Mouse (Mus musculus) urinary bladder, postnatal 14 days (tissue): ENCODE data around the gene Gzmm.
A peak's percentile ranks its signal among the peaks of the same experiment; 100 is the strongest.
"Not testable (repeated sequence)": the region's sequence is repeated elsewhere in the genome, so short reads cannot be mapped to it uniquely, and the experiment has no call there.

Experiments used
- DNase-seq: peaks from one replicate; pipeline ENCODE4 v3.0.0; 2021; ENCODE audit warnings: low spot score

Gzmm gene

DNA sequence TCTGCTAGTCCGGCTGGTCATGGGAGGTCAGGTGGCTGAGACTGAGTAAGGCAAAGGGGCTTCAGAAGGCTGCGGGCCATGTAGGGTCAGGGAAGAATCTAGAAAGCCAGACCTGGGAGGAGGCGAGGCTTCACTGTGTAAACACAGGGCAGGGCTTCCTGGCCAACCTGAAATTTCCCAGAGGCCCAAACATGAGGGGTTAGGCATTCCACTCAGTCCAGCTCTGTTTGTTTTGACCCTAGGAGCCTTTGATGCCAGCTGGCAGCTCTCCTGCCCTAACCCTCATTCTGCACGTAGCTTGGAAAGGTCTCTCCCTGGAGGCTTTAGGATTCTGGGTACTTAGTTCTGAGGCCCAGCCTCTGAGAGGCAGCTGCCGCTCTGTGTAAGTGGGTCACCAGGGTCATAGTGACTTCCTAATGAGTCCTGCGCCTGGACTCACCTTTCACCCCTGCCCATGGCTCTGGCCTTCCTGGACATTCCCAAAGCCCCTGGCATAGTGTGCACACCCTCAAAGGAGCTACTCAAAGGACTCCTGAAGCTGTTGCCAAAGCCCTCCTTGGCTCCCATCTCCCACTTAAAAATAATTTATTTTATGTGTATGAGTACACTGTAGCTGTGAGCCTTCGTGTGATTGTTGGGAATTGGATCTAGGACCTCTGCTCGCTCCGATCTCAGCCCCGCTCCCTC, 12.8 kb downstream of the Gzmm start:
- peak; percentile 61 for DNase-seq

GRCm38 (mm10) chr10:79702970-79703369, 14.2 kb downstream of the Gzmm start:
- not testable (repeated sequence) for DNase-seq

DNA sequence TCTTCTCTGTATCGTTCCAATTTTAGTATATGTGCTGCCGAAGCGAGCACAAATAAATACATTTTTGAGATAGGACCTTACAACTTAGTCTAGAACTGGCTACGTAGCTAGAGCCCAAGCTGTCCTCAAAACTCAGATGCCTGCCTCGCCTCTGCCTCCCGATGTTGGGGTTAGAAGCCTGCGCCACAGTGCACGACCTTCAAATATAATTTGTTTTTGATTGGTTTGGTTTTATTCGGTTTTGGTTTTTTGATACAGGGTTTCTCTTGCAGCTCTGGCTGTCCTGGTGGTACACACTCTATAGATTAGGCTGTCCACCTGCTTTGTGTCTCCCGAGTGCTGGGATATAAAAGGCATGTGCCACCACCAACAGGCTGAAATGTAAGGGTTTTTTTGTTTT, 14.7 kb downstream of the Gzmm start:
- no peak for DNase-seq

- peak; percentile 99 for DNase-seq
Measured at GRCm38 (mm10) chr10:79704065-79704969, 15.5 kb downstream of the Gzmm start, which contains the start of gene Bsg. Bsg (plus strand) TSS chr10:79704491.

DNA sequence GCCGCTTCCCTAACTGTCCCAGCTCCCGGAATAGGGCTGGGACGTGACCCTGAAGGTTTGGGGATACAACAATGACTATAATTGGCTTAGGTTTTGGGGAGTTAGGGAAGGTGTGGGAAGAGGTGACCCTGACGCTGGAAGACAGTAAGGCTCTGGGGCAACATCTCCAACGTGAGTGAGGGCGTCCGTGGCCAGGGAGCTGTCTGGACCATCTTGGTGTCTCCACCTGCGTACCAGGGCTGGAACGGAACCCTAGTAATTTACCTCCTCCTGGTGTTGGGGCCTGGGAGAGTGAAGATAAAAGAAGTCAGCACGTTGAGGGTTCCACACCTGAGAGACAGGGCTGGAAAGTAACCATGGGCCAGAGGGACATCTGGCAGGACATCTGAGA, 16.1 kb downstream of the Gzmm start:
- DNase-seq = no peak

DNA sequence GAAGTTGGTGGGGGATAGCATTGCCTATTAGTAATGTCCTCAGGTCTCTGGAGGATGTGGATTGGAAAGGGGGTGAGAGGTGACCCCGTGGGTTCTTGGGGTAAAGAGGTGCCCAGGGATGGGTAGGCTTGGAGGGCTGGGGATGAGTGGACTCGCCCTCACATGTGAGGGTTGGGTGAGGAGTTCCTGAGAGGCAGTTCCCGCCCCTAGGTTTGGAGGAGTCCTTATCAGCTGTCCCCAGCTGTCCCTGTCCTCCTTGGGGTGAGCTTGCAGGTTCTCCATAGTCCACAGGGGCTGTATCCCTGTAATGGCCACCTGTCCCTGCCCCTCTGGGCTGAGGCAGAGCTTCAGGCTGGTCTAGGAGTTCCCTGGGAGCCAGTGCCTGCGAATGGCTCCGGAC, 17.1 kb downstream of the Gzmm start:
- DNase-seq = no peak

DNA sequence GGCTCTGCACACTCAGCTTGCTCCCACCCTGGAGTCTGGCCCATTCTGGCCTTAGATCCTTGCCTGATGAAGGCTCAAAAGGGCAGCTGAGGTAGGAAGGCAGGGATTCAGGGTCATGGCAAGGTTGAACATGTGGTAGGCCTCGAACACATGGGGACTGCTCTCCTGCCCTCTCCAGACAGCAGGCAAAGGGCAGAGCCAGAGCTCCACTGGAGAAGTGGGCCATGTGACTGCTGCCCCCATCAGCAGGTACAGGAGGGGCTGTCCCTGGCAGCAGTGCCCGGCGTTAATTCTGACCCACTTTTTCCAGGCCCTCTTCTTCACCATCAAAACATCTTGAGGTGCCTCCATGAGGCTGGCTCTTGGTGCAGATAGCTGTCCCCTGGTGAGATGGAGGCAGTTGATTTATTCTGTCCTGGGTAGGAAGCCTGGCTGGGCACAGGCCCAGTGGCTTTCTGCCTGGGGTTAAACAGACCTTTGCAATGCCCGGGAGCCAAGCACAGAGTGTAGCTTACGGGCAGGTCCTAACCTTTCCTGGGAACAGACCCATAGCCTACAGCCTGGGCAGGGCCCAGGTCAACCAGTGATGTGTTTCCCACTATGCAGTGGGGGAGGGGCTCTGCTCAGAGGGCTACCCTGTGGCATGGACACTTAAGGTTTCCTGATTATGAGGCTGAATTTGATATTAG, 17.7 kb downstream of the Gzmm start:
- no peak for DNase-seq

GRCm38 (mm10) chr10:79707162-79707561, 18.3 kb downstream of the Gzmm start:
- DNase-seq = no peak

GRCm38 (mm10) chr10:79707759-79708158, 18.9 kb downstream of the Gzmm start:
- no peak for DNase-seq

DNA sequence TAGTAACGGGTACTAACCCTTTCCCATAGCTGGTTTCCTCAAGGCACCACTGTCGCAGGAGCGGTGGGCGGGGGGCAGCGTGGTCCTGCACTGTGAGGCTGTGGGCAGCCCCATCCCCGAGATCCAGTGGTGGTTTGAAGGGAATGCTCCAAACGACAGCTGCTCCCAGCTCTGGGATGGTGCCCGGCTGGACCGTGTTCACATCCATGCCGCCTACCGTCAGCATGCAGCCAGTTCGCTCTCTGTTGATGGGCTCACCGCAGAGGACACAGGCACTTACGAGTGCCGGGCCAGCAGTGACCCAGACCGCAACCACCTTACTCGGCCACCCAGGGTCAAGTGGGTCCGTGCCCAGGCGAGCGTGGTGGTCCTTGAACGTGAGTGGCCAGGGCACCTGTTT, 19.8 kb downstream of the Gzmm start:
- no peak for DNase-seq

DNA sequence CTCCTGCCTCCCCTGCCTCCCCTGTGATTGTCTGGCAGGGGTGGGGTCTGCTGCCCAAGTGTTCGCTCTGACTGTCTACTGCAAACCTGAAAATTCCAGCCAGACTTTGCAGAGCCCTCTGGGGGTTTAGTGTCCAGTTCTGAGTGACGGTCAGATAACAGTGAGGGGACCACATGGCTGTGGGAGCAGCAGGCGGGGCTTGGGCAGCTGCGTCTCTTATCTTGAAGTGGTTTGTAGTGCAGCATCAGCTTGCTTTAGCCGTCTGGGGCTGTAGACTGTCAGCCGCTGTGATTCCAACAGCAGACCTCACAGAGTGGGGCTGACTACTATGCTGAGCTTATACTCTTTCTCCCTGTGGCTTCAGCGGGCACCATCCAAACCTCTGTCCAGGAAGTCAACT, 20.5 kb downstream of the Gzmm start:
- no peak for DNase-seq

DNA sequence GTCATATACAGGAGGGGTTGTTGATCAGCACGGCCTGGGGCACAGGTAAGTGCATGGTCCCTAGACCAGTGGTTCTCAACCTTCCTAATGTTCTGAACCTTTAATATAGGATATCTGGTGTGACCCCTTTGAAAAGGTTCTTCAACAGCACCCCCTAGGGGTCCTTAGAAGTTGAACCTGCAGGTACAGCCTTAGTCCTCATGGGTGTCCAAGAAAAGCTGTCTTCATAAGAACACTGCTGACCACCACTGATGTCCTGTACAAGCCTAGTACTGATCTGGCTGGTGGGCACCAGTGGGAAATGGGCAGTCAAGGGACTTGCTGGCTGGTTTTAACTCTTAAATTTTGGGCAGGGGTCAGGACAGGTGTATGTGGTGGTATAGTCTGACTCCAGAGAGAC, 23.2 kb downstream of the Gzmm start:
- no peak for DNase-seq

DNA sequence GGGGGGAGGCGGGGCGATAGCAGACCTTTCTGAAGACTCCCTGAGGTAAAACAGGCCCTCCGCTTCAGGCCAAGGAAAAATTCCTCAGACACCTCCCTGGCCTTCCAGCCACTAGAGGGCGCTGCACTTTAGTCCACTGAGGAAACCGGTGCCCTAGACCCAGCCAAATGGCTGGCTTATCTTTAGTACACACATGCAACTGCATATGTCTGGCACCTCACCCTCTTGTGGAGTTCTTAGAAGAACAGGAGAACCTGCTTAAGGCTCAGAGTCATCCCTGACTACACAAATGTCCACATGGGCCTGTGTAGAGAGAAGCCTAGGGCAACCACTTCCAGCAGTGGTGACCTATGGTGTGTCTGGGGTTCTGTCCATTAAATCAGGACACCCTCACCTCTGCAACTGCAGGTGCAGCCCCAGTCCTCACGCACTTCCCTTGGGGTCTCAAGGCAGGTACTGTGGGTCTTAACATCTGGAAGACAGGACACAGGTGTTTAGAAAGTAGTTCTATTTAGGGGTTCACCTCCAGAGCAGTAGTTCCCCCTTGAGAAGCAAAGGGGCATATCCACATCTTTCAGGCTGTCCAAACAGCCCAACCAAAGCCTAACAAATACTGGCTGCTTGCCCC, 23.8 kb downstream of the Gzmm start:
- peak; percentile 83 for DNase-seq

DNA sequence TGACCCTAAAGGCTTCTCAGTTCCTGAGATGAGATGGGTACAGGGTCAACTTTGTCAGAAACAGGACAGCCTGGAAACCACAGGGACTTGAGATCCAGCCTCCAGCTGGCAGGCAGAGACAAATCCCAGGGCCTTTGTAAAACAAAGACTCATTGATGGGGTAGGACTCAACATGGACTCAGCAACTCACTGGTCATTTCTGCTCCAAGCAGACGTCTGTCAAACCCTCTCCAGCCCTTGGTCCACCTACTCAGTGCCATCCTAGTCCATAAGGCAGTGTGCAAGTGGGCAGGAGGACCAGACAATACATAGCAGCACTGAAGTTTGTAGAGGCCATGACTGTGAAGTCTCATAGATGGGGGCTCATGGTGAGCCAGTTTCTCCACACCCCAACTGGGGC, 24.3 kb downstream of the Gzmm start:
- no peak for DNase-seq

DNA sequence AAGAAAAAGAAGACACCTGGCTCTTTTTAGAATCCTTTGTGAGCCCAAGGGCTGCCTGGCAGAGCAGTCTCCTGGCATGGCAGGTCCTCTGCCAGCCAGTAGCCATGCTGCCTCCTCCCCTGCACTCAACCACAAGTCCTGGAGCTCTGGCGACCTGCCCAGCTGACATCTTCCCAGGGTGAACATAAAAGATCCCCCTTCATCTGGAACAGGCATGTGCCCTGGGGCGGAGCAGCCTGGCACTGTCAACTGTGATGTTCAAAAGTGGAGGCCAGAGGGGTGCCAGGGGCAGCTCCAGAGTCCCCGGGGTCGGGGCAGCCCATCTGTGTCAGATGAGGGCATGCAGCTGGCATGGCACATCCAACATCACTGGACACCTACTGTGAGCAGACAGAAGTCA, 26.2 kb downstream of the Gzmm start:
- DNase-seq = no peak

GRCm38 (mm10) chr10:79716254-79716987, 27.6 kb downstream of the Gzmm start, which contains the start of gene Hcn2:
Hcn2 (plus strand) TSS chr10:79716634.
- DNase-seq = no peak

- no peak for DNase-seq
Measured at GRCm38 (mm10) chr10:79716988-79717355, 28.2 kb downstream of the Gzmm start.

GRCm38 (mm10) chr10:79717640-79718357, 29.0 kb downstream of the Gzmm start:
- DNase-seq = peak; percentile 78

DNA sequence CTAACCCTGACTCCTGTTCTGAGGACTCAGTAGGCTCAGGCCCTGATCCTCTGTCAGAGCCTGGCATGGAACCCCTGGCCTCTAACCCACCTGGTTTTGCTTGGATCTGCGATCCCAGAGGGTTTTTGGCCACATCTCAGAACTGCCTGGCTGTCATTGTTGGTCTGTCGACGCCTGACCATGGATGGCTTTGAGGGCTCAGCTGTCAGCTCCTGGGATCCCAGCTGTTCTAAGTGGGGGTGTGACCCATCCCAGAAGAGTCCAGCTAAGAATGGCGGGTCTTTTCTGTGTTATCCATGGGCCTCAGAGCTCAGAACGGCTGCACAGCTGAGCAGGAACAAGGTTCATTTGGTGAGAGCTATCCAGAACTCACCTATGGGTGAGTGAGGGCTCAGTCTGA, 32.3 kb downstream of the Gzmm start:
- no peak for DNase-seq

GRCm38 (mm10) chr10:79723047-79723446, 34.2 kb downstream of the Gzmm start:
- DNase-seq = no peak

- no peak for DNase-seq
Measured at GRCm38 (mm10) chr10:79723692-79724091, 34.9 kb downstream of the Gzmm start.
